Mouse (Mus musculus): Measurements from ENCODE around the gene Slco4c1. TPM values are rescaled to one million over a fixed set of nuclear protein-coding genes. Genes with fewer than 3 reads are reported as not detected.

Slco4c1 gene
- polyA plus RNA-seq, 1 experiment, result 2.0 TPM

DNA sequence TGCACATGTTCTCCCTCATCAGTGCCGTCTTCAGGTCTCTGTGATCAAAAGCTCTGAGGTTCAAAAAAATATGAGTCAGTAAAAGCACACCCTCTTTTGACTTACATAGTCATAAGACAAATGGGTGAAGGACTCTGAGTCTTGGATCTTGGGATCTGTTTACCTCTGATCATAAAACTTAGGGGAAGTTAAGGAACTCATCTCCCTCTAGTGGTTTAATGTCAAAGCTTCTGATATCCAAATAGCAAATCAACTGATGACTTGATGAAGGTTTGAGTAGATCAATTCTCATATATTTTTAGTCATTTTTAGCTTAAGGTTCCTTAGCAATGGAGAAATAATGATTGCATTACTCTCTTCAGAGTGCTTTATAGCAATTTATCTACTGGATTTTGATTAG is 82.7 kb downstream of the Slco4c1 start:
- Histone ChIP-seq H3K27ac (ENCODE audit: insufficient read depth, low read length) (no peak overlapping the region), H3K4me3 (ENCODE audit: insufficient read depth, low read length) (no peak overlapping the region), H3K4me1 (ENCODE audit: control insufficient read depth, insufficient read depth, low read length) (no peaks in the 10 kb centered on the region)
- TF ChIP-seq CTCF (IDR thresholded peaks at IDR 0.05; ENCODE audit: extremely low read depth, insufficient read depth, low read length) (no peak), POLR2A (IDR thresholded peaks at IDR 0.05; ENCODE audit: extremely low read depth, insufficient read depth, low read length) (no peak)

DNA sequence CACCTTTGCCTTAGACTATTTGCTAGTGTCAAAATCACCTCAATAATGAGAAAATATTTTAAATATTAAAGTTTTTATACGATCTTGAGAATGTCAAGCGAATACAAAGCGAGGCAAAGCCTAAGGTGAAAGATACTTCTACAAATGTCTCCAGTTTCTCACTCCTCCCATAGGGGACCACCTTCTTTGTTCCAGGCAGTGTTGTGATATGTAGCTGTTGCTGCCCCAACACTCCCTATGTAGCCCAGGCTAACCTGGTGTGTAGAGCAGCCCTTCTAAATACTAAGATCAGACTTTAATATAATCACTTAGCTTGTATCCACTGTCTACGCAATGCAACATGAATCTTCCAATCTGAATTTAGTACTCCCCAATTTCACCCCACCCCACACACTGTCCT is 97.8 kb downstream of the Slco4c1 start:
- H3K4me3 ChIP-seq (ENCODE audit: insufficient read depth, low read length), result no peak overlapping the region
- TF ChIP-seq POLR2A (IDR thresholded peaks at IDR 0.05; ENCODE audit: extremely low read depth, insufficient read depth, low read length) (no peak), CTCF (IDR thresholded peaks at IDR 0.05; ENCODE audit: extremely low read depth, insufficient read depth, low read length) (no peak)
- H3K4me1 ChIP-seq (ENCODE audit: control insufficient read depth, insufficient read depth, low read length), result no peaks in the 10 kb centered on the region
- no peak overlapping the region for H3K27ac ChIP-seq (ENCODE audit: insufficient read depth, low read length)

DNA sequence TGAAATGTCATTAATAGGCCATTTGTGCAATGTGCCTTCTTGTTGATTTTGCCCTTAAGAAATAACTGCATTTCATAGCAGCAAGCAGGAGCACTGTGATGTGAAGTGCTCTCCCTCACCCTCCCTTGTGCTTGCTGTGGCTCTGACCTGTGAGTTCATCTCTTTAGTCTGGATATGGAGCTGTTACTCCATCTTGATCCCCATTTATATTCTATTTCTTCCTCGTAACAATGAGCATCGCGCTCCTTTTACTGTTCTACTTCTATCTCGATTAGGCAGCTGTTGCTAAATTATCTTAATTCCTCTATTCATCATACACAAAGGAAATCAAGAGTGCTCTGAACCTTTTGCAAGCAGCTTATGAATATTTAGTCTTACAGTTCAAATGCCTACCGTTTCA is 98.3 kb downstream of the Slco4c1 start:
- TF ChIP-seq CTCF (IDR thresholded peaks at IDR 0.05; ENCODE audit: extremely low read depth, insufficient read depth, low read length) (no peak), POLR2A (IDR thresholded peaks at IDR 0.05; ENCODE audit: extremely low read depth, insufficient read depth, low read length) (no peak)

DNA sequence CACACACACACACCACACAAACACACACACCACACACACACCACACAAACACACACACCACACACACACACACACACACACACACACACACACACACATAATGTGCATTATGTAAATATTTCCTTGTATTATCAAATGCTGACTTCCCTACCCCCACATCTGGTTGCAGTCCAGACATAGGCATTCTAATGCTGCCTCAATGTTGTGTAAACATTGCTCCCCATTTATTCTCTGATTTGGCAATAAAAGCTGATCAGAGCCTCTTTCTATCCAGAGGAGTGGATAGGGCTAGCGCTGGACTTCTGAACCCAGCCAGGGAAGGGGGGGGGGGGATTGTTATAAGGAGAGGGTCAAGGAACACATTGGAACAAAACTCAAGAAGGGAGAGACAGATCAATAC is 101.7 kb downstream of the Slco4c1 start:
- Histone ChIP-seq H3K27ac (ENCODE audit: insufficient read depth, low read length) (no peak overlapping the region), H3K4me3 (ENCODE audit: insufficient read depth, low read length) (no peak overlapping the region), H3K4me1 (ENCODE audit: control insufficient read depth, insufficient read depth, low read length) (no peaks in the 10 kb centered on the region; the same call in 1 of the 2 replicates)
- TF ChIP-seq POLR2A (IDR thresholded peaks at IDR 0.05; ENCODE audit: extremely low read depth, insufficient read depth, low read length), result no peak
- TF ChIP-seq CTCF (IDR thresholded peaks at IDR 0.05; ENCODE audit: extremely low read depth, insufficient read depth, low read length), result no peak

More for the DNA sequence above, 98.3 kb downstream of the Slco4c1 start:
- H3K27ac ChIP-seq (ENCODE audit: insufficient read depth, low read length), result no peak overlapping the region
- no peaks in the 10 kb centered on the region for H3K4me1 ChIP-seq (ENCODE audit: control insufficient read depth, insufficient read depth, low read length)
- no peak overlapping the region for H3K4me3 ChIP-seq (ENCODE audit: insufficient read depth, low read length)

DNA sequence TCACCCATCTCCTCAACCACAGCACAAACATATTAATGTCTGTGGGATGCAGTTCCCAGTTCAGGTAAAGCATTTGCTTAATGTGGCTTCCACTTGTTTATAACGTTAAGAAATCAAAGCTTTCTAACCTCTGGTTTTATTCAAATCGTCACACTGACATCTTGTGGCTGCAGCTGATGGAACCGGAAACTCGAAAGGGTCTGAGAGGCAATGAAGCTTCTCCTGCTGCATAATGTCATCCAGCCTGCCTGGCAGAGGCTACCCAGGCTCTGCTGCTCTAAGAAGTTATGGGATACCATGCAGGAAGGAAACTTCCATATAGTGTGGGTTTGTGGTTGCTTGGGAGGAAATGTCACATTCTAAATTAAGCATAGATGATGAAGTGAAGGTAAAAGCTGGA is 103.7 kb downstream of the Slco4c1 start:
- TF ChIP-seq POLR2A (IDR thresholded peaks at IDR 0.05; ENCODE audit: extremely low read depth, insufficient read depth, low read length), result no peak
- TF ChIP-seq CTCF (IDR thresholded peaks at IDR 0.05; ENCODE audit: extremely low read depth, insufficient read depth, low read length), result peak; percentile 42
- Histone ChIP-seq H3K27ac (ENCODE audit: insufficient read depth, low read length) (no peak overlapping the region), H3K4me3 (ENCODE audit: insufficient read depth, low read length) (no peak overlapping the region), H3K4me1 (ENCODE audit: control insufficient read depth, insufficient read depth, low read length) (no peaks in the 10 kb centered on the region; the same call in 1 of the 2 replicates)

DNA sequence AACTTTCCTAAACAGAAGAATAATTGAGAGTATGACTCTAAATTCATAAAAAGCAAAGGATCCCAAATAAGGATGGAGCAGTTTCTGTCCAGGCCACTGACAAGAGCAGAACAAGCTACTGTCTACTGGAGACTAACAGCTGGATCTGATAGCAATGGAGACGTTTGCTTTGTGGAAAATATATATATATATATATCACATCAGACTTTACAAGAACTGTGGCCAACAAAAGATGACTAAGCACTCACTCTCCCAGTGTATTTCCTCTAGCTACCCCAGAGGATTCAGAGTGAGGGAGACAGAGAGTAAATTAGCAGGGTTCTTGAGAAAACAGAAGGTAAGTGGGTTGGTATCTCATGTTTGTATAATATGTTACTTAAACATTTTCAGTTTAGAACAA is 105.4 kb downstream of the Slco4c1 start:
- TF ChIP-seq POLR2A (IDR thresholded peaks at IDR 0.05; ENCODE audit: extremely low read depth, insufficient read depth, low read length), result no peak
- TF ChIP-seq CTCF (IDR thresholded peaks at IDR 0.05; ENCODE audit: extremely low read depth, insufficient read depth, low read length), result no peak
- no peak overlapping the region for H3K27ac ChIP-seq (ENCODE audit: insufficient read depth, low read length)
- no peak overlapping the region for H3K4me3 ChIP-seq (ENCODE audit: insufficient read depth, low read length)
- no peaks in the 10 kb centered on the region; the same call in 1 of the 2 replicates for H3K4me1 ChIP-seq (ENCODE audit: control insufficient read depth, insufficient read depth, low read length)
